10 mouse cellular contexts compared by ENCODE assay signal in genomic region chr6:39414106-39414505, GRCm38 (mm10). TPM values are rescaled to one million over a fixed set of nuclear protein-coding genes. Genes with fewer than 3 reads are reported as not detected.
A peak's percentile ranks its signal among the peaks of the same experiment; 100 is the strongest.
DNase-seq lines count a peak whose midpoint lies in the region; ATAC-seq lines count a peak whose summit lies in the region.
"Had no signal": no experiment of that assay in that cellular context is flagged by ENCODE, and none has a peak within 500 bp of the region (broad histone marks: within the 10 kb centered on the region; RNA-seq: fewer than 3 reads in every experiment).

No protein-coding gene starts in this region.

- peak overlapping the region; percentile 21; the same call in 1 of the 2 replicates for H3K27ac ChIP-seq in forebrain, embryonic 13.5 days
- H3K27ac ChIP-seq in forebrain, embryonic 11.5 days (ENCODE audit: low read depth, low read length): no peak overlapping the region
- H3K27ac ChIP-seq in kidney, embryonic 16.5 days (ENCODE audit: low read length): no peak overlapping the region

- H3K4me1 ChIP-seq in forebrain, embryonic 13.5 days: peaks cover 27% of the 10 kb centered on the region
- H3K4me1 ChIP-seq in forebrain, embryonic 11.5 days (replicated peaks; ENCODE audit: control insufficient read depth, insufficient read depth, low read length): peaks cover 4% of the 10 kb centered on the region; the same call in 1 of the 2 replicates
- peaks cover 5% of the 10 kb centered on the region; the same call in 1 of the 2 replicates for H3K4me1 ChIP-seq in kidney, embryonic 16.5 days (ENCODE audit: insufficient read depth, low read length)

- no peak overlapping the region for H3K4me2 ChIP-seq in forebrain, embryonic 13.5 days
- no peak overlapping the region for H3K4me2 ChIP-seq in forebrain, embryonic 11.5 days (ENCODE audit: low read depth, low read length, severe bottlenecking)
- no peak overlapping the region for H3K4me2 ChIP-seq in kidney, embryonic 16.5 days (replicated peaks; ENCODE audit: low read depth, low read length)

- 36% methylated on average over 1 of the region's 1 CpGs for WGBS in forebrain, embryonic 13.5 days
- 68% methylated on average over 1 of the region's 1 CpGs for WGBS in forebrain, embryonic 11.5 days
- 84% methylated on average over 1 of the region's 1 CpGs for WGBS in kidney, embryonic 16.5 days

- H3K4me3 ChIP-seq in forebrain, embryonic 13.5 days: no peak overlapping the region
- H3K4me3 ChIP-seq in forebrain, embryonic 11.5 days (ENCODE audit: low read depth, low read length): no peak overlapping the region
- no peak overlapping the region for H3K4me3 ChIP-seq in kidney, embryonic 16.5 days (ENCODE audit: low read length)

- H3K9ac ChIP-seq in forebrain, embryonic 13.5 days: no peak overlapping the region
- no peak overlapping the region for H3K9ac ChIP-seq in forebrain, embryonic 11.5 days (ENCODE audit: low read length)
- no peak overlapping the region for H3K9ac ChIP-seq in kidney, embryonic 16.5 days (replicated peaks; ENCODE audit: low read length)

- no peak for DNase-seq in forebrain, embryonic 11.5 days (ENCODE audit: low spot score)
- DNase-seq in kidney, postnatal 10 days: peak; percentile 18
- peak; percentile 50 for DNase-seq in retina, postnatal 1 day
- no peak for DNase-seq in retina, embryonic 14.5 days (ENCODE audit: low spot score)
- no peak for DNase-seq in spleen, postnatal 36 days (ENCODE audit: low spot score in 2 of 2)
- no peak for DNase-seq in embryo, embryonic 11 days
- DNase-seq: cerebellum, adult 8-10 months; thymus, adult 2 months had no signal

- no peaks in the 10 kb centered on the region for H3K9me3 ChIP-seq in forebrain, embryonic 13.5 days (replicated peaks)
- H3K9me3 ChIP-seq in forebrain, embryonic 11.5 days (ENCODE audit: control insufficient read depth, low read length): no peaks in the 10 kb centered on the region
- H3K9me3 ChIP-seq in kidney, embryonic 16.5 days (ENCODE audit: low read length): no peaks in the 10 kb centered on the region

- peak; percentile 24; the same call in 1 of the 2 replicates for ATAC-seq in forebrain, embryonic 13.5 days
- ATAC-seq in forebrain, embryonic 11.5 days (replicated peaks; ENCODE audit: low FRiP score): no peak
- no peak for ATAC-seq in kidney, embryonic 16.5 days (ENCODE audit: low FRiP score, low TSS enrichment)

- H3K27me3 ChIP-seq in forebrain, embryonic 13.5 days: no peaks in the 10 kb centered on the region
- no peaks in the 10 kb centered on the region for H3K27me3 ChIP-seq in forebrain, embryonic 11.5 days (ENCODE audit: control insufficient read depth, insufficient read depth, low read length)
- H3K27me3 ChIP-seq in kidney, embryonic 16.5 days (ENCODE audit: insufficient read depth, low read length): peaks cover 8% of the 10 kb centered on the region; the same call in 1 of the 2 replicates

- H3K36me3 ChIP-seq in forebrain, embryonic 13.5 days (ENCODE audit: poor library complexity, severe bottlenecking): peaks cover 6% of the 10 kb centered on the region; the same call in 1 of the 2 replicates
- H3K36me3 ChIP-seq in forebrain, embryonic 11.5 days (ENCODE audit: control insufficient read depth, insufficient read depth, low read length): no peaks in the 10 kb centered on the region
- H3K36me3 ChIP-seq in kidney, embryonic 16.5 days (ENCODE audit: insufficient read depth, low read length): peaks cover 5% of the 10 kb centered on the region; the same call in 1 of the 2 replicates

RNA-seq across cellular contexts. Expression of gene Mkrn1, which starts 6.2 kb away (rescaled TPM):
- 171 and 175 TPM in 2 replicates for polyA plus RNA-seq in forebrain, embryonic 13.5 days (2015; fragmentation: Nextera tagmentation; extraction: Ambion mirVana)
- 91.9 and 92.6 TPM in 2 replicates for polyA plus RNA-seq in forebrain, embryonic 11.5 days (2014; fragmentation: Nextera tagmentation; extraction: Ambion mirVana)
- 59.4 and 64.1 TPM in 2 replicates for polyA plus RNA-seq in kidney, embryonic 16.5 days (2015; fragmentation: Nextera tagmentation; extraction: Ambion mirVana)

RNA-seq across cellular contexts. Expression of gene Rab19, which starts 33.1 kb away (rescaled TPM):
- 0.29 and 0.31 TPM in 2 replicates for polyA plus RNA-seq in forebrain, embryonic 13.5 days (2015; fragmentation: Nextera tagmentation; extraction: Ambion mirVana)
- 0.28 and 0.55 TPM in 2 replicates for polyA plus RNA-seq in forebrain, embryonic 11.5 days (2014; fragmentation: Nextera tagmentation; extraction: Ambion mirVana)
- 2.2 and 2.9 TPM in 2 replicates for polyA plus RNA-seq in kidney, embryonic 16.5 days (2015; fragmentation: Nextera tagmentation; extraction: Ambion mirVana)

RNA-seq across cellular contexts. Expression of gene Slc37a3, which starts 36.6 kb away (rescaled TPM):
- polyA plus RNA-seq in forebrain, embryonic 13.5 days (2015; fragmentation: Nextera tagmentation; extraction: Ambion mirVana): 53.5 and 56.3 TPM in 2 replicates
- polyA plus RNA-seq in forebrain, embryonic 11.5 days (2014; fragmentation: Nextera tagmentation; extraction: Ambion mirVana): 36.7 and 39.4 TPM in 2 replicates
- 57.7 and 57.8 TPM in 2 replicates for polyA plus RNA-seq in kidney, embryonic 16.5 days (2015; fragmentation: Nextera tagmentation; extraction: Ambion mirVana)

Comparison
In these comparisons a context has a peak if more than half of its experiments do, and no peak if none do; other contexts are left out.
1. DNase-seq: peak in kidney, postnatal 10 days (single experiment) and retina, postnatal 1 day (single experiment); none in forebrain, embryonic 11.5 days (single experiment), retina, embryonic 14.5 days (single experiment), spleen, postnatal 36 days (0 of 2) and embryo, embryonic 11 days (single experiment).